Mouse (Mus musculus) ZHBTc4 (cell line): Measurements from ENCODE around the gene Hist1h1d.
A peak's percentile ranks its signal among the peaks of the same experiment; 100 is the strongest.
"Not testable (repeated sequence)": the region's sequence is repeated elsewhere in the genome, so short reads cannot be mapped to it uniquely, and the experiment has no call there.

Experiments
- DNase-seq: peaks from one replicate; pipeline ENCODE4 v3.0.0-alpha.2; 2011; ENCODE audit warnings: low read depth, low spot score

The Hist1h1d gene

DNA sequence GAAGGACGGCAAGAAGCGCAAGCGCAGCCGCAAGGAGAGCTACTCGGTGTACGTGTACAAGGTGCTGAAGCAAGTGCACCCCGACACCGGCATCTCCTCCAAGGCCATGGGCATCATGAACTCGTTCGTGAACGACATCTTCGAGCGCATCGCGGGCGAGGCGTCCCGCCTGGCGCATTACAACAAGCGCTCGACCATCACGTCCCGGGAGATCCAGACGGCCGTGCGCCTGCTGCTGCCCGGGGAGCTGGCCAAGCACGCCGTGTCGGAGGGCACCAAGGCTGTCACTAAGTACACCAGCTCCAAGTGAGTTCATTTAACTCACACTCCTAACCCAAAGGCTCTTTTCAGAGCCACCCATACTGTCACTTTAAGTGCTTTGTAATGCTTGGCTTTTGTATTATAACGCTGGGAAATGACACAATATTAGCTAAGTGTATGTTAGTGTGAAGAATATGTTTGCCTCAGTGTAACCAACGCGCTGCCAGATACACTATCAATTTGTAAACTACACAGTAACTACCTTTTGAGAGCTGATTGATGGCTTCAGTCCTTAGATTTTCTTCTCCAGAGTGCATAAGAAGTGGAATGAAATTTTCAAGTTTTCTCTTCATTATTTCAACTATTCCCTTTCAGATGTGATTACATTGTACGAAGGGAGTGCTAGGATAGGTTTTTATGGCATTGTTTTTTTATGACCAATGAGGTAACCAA is 18.6 kb downstream of the Hist1h1d start:
- not testable (repeated sequence) for DNase-seq

DNA sequence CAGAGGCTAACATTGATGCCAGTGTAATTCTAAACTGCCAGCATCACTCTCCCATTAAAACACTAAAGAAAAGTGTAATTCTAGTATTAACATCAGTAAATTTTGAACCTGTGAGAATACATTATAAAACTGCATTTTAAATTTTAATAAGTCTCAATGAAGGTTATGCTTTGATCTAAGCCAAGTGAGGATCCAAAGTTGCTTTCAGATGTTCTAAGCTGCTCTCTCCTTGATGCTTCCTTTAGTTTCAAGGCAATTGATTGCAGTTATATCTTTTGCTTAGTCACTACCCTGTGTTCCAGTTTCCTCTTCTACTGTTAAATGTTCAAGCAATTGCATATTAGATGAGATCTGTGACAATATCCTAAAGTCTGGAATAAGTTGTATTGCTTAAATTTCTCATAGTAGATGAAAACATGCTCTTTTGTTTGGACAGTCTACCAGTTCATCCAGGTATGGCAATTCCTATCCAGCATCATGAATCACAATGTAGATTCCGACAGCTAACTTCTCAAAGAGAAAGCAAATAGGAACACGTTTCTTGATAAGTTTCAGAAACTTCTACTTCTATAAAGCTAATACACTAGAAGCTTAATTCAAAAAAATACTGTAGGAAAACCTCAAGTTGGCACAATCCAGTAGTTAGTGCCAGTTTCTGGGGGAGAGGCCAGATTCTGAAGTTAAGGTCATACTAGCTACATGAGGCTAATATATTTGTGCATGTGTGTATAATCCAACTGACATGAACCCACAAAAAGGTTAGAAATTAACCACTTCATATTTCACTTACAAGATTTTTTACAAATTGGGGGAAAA is 19.4 kb downstream of the Hist1h1d start:
- DNase-seq, result peak; percentile 56

DNA sequence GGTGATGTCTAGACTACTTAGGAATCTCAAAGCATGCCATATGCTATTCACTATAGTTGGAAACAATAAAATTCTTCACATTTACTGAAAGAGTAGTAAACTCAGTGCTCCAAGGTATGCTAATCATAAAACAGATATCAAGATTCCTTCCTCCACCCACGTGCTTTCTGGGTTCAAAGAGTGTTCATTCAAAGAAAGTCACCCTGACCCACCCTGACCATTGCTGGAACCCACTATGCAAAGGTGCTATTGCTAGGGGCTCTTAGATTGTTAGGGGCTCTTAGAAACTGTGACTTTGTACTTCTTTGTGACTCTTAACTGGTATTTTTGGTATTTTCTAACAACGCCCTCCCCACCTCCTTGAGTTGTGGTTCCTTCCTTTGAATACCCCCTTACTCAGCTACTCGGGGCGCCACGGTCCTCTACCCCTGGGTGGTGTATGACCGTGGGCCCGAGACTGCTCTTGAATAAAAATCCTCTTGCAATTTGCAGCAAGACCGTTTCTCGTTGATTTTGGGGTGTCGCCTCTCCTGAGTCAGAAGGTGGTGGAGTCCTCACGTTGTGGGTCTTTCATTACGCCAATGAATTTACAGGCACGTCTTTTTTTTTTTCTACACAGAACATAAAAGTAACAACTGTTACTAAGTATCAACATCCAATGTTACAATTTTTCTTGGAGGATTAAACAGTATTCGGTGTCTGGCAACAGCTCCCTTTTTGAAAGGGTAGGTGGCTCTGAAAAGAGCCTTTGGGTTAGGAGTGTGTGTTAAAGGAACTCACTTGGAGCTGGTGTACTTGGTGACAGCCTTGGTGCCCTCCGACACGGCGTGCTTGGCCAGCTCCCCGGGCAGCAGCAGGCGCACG is 20.2 kb downstream of the Hist1h1d start:
- DNase-seq, result peak; percentile 43

DNA sequence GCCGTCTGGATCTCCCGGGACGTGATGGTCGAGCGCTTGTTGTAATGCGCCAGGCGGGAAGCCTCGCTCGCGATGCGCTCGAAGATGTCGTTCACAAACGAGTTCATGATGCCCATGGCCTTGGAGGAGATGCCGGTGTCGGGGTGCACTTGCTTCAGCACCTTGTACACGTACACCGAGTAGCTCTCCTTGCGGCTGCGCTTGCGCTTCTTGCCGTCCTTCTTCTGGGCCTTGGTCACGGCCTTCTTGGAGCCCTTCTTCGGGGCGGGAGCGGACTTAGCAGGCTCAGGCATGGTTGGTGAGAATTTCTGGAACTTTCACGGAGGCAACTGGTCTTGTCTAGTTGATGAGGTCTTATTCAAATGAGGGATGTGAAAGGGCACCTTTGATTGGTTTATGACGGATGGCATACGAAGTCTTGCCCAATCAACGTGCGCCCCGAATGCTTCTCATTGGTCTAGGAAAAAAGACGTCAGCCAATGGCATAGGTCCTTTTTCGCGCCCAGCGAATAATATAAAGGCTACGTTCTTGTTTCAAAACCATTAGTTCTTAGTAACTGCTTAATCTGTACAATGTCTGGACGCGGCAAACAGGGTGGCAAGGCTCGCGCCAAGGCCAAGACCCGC is 20.9 kb downstream of the Hist1h1d start, which contains the start of the genes Hist1h2bf and Hist1h2ad:
Hist1h2bf (minus strand) TSS at position 299 of the 627 bp plus-strand sequence.
Hist1h2ad (plus strand) TSS at position 484 of the 627 bp plus-strand sequence.
- DNase-seq, result peak; percentile 99

DNA sequence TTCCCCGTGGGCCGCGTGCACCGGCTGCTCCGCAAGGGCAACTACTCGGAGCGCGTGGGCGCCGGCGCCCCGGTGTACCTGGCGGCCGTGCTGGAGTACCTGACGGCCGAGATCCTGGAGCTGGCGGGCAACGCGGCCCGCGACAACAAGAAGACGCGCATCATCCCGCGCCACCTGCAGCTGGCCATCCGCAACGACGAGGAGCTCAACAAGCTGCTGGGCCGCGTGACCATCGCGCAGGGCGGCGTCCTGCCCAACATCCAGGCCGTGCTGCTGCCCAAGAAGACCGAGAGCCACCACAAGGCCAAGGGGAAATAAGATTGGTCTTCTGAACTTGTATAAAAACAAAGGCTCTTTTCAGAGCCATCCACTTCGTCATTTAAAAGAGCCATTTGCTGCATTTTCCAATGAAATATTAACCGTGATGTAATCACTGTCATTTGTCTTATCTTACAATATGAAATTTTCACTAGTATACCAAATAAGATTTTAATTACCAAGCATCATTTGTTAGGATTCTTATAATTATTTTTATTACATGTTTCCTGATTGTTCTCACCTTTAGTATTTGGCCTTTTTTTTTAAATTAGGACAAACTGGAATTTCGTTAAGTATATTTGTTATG is 21.6 kb downstream of the Hist1h1d start:
- DNase-seq, result peak; percentile 61

DNA sequence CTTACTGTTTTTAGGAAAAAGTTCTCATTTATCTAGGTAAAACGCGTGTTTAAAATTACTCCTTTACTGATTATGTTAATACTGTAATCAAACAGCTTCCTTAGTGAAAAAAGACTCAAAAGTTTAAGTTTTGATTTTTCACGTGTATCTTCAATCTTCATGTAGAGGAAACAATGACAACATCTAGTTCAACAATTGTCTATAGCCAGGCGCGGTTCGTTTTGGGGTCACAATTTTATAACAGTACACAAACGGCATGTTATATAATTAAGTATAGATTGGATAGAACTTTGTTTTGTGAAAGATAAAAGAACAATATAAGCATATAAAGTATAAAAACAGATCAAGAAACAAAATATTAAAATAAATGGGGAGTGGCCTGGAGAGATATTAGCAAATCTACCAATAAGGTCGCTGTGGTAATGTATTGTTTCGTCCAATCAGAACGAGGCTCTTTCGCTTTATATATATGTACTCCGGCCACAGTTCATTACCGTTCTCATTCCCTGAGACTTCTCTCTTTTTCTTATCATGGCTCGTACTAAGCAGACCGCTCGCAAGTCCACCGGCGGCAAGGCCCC is 22.3 kb downstream of the Hist1h1d start, which contains the start of gene Hist1h3d:
Hist1h3d (plus strand) TSS at position 493 of the 581 bp plus-strand sequence.
- DNase-seq, result peak; percentile 86

DNA sequence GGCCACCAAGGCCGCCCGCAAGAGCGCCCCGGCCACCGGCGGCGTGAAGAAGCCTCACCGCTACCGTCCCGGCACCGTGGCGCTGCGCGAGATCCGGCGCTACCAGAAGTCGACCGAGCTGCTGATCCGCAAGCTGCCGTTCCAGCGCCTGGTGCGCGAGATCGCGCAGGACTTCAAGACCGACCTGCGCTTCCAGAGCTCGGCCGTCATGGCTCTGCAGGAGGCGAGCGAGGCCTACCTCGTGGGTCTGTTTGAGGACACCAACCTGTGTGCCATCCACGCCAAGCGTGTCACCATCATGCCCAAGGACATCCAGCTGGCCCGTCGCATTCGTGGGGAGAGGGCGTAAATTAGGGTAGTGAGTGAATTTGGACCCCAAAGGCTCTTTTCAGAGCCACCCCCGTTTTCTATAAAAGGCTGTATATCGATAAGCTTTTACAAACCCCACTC is 22.8 kb downstream of the Hist1h1d start:
- DNase-seq, result peak; percentile 50

DNA sequence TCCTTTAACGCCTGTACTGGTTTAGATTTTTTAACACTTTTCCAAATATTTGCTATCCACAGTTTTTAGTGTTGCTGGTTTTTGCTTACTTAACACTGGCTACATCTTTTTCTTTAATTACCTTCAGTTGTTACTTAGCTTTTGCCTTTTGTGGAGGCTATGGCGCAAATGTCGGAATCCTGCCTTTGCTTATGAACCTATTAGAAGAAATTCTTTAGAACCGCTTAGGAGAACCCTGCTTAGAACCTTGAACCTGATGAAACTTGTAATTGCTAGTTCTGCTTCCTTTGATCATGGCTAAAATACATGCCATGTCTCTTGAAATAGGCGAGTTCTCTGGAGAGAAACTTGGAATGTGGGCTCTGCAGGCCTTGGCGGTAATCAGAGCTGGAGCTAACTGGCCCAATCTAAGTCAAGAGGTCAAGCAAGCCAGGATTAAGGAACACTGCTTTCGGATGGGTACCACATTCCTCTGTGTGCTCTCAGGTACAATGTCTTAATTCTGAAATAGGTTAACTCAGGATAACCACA is 23.4 kb downstream of the Hist1h1d start:
- DNase-seq, result peak; percentile 87

DNA sequence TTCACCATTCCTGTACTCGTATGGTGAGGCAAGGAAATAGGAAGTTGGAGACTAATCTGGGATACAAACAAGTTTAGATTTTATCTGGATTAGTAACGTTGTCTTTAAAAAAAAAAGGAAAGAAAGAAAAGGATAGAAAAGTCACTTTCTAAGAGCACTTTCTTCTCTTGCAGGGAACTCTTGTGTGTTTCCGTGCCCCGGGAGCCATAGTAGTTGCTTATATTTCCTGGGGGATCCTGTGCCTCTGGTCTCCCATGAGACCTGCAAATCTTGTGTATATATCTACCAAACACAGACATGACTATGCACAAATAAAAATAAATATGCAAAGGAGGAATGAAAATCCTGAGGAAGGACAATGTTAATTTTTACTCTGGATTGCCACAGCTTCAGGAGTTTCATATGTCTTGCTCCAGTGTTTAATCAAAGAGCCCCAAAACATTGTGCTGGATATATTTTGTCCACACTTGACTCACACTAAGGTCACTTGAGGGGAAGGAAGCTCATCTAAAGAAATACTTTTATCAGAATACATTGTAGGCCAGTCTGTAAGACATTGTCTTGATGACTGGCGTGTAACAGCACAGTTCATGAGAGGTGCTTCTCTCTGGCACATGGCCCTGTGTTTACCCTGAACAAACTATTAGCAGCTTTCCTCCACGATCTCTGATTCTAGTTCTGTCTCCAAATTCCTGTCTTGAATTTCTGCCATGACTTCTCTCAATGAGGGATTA is 24.0 kb downstream of the Hist1h1d start:
- peak; percentile 37 for DNase-seq

DNA sequence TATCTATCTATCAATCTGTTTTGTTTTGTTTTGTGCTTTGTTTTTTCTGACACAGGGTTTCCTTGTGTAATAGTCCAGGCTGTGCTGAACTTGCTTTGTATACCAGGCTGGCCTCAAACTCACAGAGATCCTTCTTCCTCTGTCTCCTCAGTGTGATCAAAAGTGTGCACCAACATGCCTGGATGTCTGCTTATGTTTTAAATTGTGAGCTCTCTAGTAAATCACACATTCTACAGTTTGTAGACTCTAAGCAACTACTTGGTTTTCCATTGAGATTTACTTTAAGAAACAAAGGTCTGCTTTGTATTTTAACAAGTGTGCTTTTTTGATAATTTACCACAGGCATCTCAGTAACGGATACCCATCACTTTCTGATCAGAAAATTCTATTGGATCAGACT is 24.8 kb downstream of the Hist1h1d start:
- DNase-seq, result no peak

DNA sequence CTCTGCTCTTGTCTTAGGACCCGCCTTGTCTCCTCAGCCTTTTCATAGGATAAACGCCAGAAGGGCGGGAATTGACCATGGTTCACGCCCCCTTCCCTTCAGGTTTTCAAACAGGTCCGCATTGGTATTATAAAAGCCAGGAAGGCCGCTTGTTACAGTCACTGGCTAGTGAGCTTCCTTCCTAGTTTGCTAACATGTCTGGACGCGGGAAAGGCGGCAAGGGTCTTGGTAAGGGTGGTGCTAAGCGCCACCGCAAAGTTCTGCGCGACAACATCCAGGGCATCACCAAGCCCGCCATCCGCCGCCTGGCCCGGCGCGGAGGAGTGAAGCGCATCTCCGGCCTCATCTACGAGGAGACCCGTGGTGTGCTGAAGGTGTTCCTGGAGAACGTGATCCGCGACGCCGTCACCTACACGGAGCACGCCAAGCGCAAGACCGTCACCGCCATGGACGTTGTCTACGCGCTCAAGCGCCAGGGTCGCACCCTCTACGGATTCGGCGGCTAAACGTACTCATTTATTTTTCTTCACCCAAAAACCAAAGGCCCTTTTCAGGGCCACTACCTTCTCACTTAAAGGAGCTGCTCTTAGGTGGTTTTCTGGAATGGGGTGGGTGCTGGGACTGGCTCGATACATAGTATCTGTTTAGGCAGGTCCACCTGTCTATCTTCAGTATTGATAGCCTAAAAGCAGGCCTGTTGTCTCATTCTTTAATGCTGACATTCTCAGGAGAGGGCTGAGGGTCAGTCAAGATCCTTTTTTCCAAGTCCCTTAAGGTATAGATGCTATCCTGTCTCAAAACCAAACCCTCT is 28.6 kb downstream of the Hist1h1d start, which contains the start of gene Hist1h4d:
Hist1h4d (plus strand) TSS at position 191 of the 811 bp plus-strand sequence.
- DNase-seq, result peak; percentile 97

DNA sequence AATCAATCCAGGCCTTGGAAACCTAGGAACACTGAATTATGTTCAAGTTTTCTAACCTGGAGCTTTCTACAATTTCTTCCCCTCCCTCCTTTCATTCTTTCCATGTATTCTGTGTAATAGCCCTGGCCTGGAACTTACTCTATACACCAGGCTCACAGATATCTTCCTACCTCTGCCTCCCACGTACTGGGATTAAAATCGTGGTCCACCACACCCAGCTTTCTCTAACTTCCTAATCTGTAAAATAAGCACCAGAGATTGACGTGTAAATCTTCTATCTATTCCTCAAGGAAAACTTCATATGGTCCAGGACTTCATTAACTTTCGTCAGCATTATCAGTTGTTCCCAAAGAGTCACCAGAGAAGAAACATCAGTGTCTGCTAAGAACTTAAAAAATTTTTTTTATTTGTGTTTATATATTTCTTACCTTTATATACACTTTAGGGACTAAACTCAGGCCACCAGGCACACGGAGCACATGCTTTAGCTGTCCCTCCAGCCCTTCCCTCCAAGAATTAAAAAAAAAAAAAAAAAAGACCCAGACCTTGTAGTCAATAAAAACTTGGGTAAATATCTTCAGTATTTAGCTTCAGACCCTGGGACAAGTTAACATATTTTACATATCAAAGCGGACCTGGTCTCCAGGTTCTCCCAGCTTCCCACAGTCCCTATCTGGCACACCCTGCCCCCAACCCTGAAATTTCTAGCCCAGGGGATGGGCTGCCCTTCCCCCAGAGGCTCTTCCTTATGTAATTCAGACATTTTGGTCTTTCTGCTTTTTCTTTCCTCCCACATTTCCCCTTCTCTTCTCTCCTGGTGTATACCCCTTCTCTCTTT is 29.4 kb downstream of the Hist1h1d start:
- DNase-seq, result peak; percentile 88

DNA sequence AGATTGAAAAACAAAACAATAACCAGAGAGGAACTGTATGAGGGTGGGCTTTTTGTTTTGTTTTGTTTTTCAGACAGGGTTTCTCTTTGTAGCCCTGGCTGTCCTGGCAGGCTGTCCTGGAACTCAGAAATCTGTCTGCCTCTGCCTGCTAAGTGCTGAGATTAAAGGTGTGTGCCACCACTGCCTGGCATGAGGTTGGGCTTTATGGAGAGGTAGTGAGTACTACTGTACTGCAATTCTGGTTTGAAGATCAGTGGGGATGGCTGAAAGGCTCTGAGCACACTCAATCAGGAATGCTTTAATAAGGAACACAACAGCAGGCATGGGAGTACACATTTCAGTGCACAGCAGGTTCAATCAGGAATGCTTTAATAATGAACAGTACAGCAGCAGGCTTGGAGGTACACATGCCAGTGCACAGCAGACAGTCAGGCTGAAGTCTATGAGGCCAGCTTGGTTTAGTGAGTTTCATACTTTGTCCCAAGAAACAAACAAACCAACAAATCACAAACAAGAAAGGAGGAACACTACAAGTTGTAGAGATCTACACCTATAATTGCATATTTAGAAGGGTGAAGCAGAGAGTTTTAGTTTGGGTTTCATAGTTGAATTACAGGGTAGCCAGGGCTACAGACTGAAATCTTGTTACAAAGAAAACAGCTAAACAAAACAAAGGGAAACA is 30.5 kb downstream of the Hist1h1d start:
- DNase-seq, result no peak

DNA sequence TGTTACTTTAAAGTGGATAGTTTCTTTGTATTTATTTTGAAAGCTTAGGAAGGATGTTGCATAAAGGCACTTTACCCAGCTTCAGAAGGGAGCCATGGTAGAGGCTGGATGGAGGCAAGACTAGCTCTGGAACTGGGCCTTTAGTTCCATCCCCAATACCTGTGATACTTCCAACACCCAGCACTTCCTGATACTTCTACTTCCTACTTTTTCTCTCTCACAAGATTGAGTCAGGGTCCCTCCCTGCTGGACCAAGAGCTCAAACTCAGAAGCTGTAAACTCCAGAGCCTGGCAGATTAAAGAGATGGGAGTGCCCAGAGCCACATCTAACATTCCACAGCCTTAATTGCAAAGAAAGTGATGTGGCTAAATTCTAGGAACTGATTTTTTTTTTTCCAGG is 31.3 kb downstream of the Hist1h1d start:
- peak; percentile 55 for DNase-seq

DNA sequence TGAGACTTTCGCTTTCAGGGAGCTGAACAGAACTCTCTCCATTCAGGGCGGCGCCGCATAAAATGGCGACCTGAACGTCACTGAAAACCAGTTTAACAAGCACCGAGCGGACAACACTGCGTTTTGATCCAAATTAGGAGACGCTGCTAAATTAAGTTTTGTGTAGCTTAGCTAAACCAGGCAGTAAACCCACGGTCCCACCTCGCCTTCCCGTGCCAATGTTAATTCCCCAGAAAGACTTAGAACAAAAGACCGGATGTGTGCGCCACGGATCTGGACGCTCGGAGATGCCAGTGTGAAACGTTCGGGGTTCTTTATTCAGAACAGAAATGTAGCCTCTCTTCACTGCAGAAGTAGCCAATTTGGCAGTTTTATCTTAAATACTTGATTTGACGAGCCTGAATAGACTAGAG is 32.0 kb downstream of the Hist1h1d start:
- DNase-seq, result peak; percentile 82

DNA sequence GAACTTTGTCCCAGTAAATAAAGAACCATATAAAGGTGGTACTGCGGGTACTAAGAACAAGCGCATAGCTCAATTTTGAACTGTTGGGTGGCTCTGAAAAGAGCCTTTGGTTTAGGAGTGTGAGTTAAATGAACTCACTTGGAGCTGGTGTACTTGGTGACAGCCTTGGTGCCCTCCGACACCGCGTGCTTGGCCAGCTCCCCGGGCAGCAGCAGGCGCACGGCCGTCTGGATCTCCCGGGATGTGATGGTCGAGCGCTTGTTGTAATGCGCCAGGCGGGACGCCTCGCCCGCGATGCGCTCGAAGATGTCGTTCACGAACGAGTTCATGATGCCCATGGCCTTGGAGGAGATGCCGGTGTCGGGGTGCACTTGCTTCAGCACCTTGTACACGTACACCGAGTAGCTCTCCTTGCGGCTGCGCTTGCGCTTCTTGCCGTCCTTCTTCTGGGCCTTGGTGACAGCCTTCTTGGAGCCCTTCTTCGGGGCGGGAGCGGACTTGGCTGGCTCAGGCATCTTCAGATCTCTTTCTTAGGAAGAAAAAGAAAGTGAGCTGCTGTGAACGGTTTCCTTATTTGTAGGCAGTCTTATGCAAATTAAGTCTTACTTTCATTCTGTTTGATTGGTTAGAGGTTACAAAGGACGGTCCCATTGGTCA is 32.5 kb downstream of the Hist1h1d start:
- DNase-seq, result peak; percentile 92
